Mouse (Mus musculus): ENCODE results near the gene AC109138.7. TPM values are rescaled to one million over a fixed set of nuclear protein-coding genes. Genes with fewer than 3 reads are reported as not detected.
"Not testable (repeated sequence)": the region's sequence is repeated elsewhere in the genome, so short reads cannot be mapped to it uniquely, and the experiment has no call there.

AC109138.7 gene
- total RNA-seq, 1 experiment from 2014 or later, result not detected

- peak; percentile 76 for ATAC-seq (replicated peaks; ENCODE audit: insufficient number of reproducible peaks, low FRiP score, low TSS enrichment, poor library complexity, severe bottlenecking)
Measured at GRCm38 (mm10) chr19:4231253-4232185, 17.4 kb downstream of the AC109138.7 start, which contains the start of gene Pold4. Gene Pold4, plus strand, starts transcription at chr19:4231899.

GRCm38 (mm10) chr19:4232186-4232572 is 18.0 kb downstream of the AC109138.7 start:
- peak; percentile 26 for ATAC-seq (replicated peaks; ENCODE audit: insufficient number of reproducible peaks, low FRiP score, low TSS enrichment, poor library complexity, severe bottlenecking)

DNA sequence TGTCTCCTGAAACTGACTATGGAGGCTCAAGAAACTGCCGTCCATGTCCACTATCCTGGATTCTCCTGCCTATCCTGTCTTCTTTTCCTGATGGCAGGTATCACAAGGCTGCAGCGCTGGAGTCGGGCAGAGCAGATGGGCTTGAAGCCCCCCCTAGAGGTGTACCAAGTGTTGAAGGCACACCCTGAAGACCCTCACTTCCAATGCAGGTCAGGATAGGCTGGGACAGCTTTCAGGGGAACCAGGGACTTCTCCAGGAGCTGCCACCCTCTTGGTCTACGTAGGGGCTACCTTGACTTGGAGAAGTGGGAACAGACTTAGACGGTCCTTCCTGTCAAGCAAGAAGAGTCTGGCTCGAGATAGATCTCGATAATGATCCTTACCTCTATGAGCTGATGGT is 18.5 kb downstream of the AC109138.7 start:
- no peak for ATAC-seq (replicated peaks; ENCODE audit: insufficient number of reproducible peaks, low FRiP score, low TSS enrichment, poor library complexity, severe bottlenecking)

DNA sequence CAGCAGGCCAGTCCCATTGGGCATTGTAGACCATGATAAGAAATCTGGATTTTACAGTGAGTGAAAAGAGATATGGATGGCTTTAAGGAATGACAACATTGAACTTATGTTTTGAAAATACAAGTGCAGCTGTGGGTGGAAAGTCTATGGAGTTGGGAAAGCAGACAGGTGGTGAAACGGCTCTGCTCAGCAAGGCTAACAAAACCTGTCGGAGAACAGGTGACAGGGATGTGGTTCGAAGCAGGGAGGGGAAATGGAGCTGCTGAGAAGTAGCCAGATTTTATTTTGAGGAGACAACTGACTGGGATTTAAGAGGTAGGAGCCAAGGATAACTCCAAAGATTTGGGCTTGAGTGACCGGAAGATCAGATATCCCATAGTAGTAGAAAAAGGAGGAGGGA is 20.4 kb downstream of the AC109138.7 start:
- ATAC-seq (replicated peaks; ENCODE audit: insufficient number of reproducible peaks, low FRiP score, low TSS enrichment, poor library complexity, severe bottlenecking), result no peak

GRCm38 (mm10) chr19:4240247-4240668 is 26.1 kb downstream of the AC109138.7 start:
- no peak for ATAC-seq (replicated peaks; ENCODE audit: insufficient number of reproducible peaks, low FRiP score, low TSS enrichment, poor library complexity, severe bottlenecking)

DNA sequence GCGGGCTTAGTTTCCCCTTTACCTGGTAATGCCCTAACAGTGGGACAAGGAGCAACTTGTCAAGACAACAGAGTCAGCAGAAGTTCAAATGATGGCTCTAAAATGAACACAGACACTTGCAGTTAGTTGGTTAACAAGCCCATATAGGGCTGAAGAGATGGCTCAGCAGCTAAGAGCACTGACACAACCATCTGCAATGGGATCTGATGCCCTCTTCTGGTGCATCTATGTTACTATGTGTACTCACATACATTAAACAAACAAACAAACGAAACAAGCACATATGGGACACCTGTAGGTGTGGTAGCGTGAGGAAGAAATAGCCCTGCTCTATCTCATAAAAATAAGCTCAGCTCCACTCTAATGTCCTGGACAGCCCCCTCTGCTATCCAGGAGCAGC is 28.3 kb downstream of the AC109138.7 start:
- ATAC-seq (replicated peaks; ENCODE audit: insufficient number of reproducible peaks, low FRiP score, low TSS enrichment, poor library complexity, severe bottlenecking), result no peak

DNA sequence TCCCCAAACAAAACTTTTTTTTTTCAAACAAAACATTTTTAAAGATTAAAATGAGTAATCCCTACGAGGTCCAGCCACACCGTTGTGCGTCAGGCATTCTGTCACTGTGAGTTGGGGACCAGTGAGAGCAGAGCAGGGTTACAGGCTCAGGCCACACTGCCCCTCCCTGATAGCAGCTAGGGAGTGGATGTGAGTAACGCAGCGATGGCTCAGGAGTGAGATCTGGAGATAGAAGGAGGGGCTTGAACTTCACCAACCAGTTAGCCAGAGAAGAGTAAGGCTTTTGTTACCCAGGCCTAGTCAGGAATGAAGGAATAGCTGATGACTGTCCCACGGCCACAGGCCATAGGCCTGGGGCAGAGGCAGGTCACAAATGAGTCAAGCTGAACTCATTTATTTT is 30.6 kb downstream of the AC109138.7 start:
- ATAC-seq (replicated peaks; ENCODE audit: insufficient number of reproducible peaks, low FRiP score, low TSS enrichment, poor library complexity, severe bottlenecking), result no peak

DNA sequence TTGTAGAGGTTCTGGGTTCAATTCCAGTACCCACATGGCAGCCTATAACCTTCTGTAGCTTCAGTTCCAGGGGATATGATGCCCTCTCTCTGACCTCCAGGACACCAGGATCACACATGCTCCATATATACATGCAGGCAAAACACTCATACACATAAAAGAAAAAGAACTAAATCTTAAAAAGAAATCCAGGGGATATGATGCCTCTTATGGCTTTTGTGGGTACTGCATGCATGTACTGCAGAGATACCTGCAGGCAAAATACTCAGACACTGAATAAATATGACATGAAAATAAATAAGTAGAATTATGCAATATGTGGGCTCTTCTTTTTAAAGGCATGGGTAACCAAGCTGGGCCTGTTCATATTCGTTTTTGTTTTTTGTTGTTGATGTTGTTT is 32.9 kb downstream of the AC109138.7 start:
- no peak for ATAC-seq (replicated peaks; ENCODE audit: insufficient number of reproducible peaks, low FRiP score, low TSS enrichment, poor library complexity, severe bottlenecking)

DNA sequence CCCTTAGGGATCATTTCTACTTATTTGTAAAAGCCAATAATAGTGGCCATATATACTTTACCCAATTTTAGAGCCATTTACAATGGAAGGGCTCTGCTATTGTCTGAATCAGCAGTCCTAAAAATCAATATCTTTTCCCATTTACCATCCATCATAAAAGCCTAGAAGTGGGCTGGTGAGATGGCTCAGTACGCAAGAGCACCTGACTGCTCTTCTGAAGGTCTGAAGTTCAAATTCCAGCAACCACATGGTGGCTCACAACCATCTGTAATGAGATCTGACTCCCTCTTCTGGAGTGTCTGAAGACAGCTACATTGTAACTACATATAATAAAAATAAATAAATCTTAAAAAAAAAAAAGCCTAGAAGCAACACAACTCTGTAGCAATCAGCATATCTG is 34.5 kb downstream of the AC109138.7 start:
- ATAC-seq (replicated peaks; ENCODE audit: insufficient number of reproducible peaks, low FRiP score, low TSS enrichment, poor library complexity, severe bottlenecking), result not testable (repeated sequence)

GRCm38 (mm10) chr19:4254230-4254629 is 40.1 kb downstream of the AC109138.7 start:
- no peak for ATAC-seq (replicated peaks; ENCODE audit: insufficient number of reproducible peaks, low FRiP score, low TSS enrichment, poor library complexity, severe bottlenecking)

DNA sequence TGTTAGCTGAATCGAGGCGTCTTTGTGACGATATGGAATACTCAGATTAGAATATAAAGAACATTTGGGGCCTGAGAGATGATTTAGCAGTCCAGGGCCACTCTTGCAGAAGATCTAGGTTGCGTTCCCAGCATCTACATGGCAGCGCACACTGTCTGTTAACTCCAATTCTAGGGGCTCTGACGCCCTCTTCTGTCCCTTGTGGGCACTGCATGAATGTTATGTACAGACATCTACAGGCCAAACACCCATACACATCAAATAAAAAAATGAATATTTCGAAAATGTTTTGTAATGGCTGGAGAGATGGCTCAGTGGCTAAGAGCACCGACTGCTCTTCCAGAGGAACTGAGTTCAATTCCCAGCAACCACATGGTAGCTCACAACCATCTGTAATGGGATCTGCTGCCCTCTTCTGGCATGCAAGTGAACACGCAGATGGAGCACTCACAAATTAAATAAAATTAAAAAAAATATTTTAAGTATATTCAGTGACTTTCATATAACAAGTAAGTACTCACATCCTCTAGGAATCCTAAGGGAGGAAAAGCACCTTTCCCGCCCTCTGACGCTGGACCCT is 41.5 kb downstream of the AC109138.7 start:
- ATAC-seq (replicated peaks; ENCODE audit: insufficient number of reproducible peaks, low FRiP score, low TSS enrichment, poor library complexity, severe bottlenecking), result no peak

GRCm38 (mm10) chr19:4257216-4257896 is 43.2 kb downstream of the AC109138.7 start:
- peak; percentile 96 for ATAC-seq (replicated peaks; ENCODE audit: insufficient number of reproducible peaks, low FRiP score, low TSS enrichment, poor library complexity, severe bottlenecking)

GRCm38 (mm10) chr19:4257897-4258252 is 43.7 kb downstream of the AC109138.7 start:
- ATAC-seq (replicated peaks; ENCODE audit: insufficient number of reproducible peaks, low FRiP score, low TSS enrichment, poor library complexity, severe bottlenecking), result no peak

DNA sequence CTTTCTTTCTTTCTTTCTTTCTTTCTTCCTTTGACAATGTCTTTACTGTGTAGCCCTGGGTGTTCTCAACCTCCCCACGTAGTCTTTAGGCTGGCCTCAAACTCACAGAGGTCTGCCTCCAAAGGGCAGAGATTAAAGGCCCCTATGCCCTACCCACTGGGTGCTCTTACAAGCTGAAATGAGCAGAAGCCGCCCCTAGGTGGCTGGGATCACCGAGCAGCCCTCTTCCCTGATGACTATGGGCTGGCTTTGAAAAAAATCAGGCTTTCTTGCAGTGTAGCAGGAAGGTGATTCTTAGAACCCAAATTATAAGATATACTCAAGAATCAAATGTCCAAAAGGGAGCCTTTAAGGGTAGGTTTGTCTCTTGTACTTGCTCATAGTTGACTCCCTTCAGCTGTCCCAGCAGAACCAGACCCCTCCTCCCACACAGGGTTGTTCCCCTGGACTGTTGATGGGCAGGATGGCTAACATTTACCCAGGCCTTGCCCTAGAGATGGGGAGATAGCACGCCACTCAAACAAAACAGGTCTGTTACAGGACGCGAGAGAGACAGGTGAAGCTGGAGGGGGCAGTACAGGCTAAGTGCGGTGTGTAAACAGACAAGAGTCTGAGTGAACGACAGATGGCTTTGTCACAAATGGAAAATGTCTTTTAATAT is 47.0 kb downstream of the AC109138.7 start:
- ATAC-seq (replicated peaks; ENCODE audit: insufficient number of reproducible peaks, low FRiP score, low TSS enrichment, poor library complexity, severe bottlenecking), result no peak

- no peak for ATAC-seq (replicated peaks; ENCODE audit: insufficient number of reproducible peaks, low FRiP score, low TSS enrichment, poor library complexity, severe bottlenecking)
Measured at GRCm38 (mm10) chr19:4262756-4263155, 48.6 kb downstream of the AC109138.7 start.

GRCm38 (mm10) chr19:4263702-4264101 is 49.5 kb downstream of the AC109138.7 start:
- no peak for ATAC-seq (replicated peaks; ENCODE audit: insufficient number of reproducible peaks, low FRiP score, low TSS enrichment, poor library complexity, severe bottlenecking)

GRCm38 (mm10) chr19:4264171-4264780 is 50.1 kb downstream of the AC109138.7 start:
- no peak for ATAC-seq (replicated peaks; ENCODE audit: insufficient number of reproducible peaks, low FRiP score, low TSS enrichment, poor library complexity, severe bottlenecking)

DNA sequence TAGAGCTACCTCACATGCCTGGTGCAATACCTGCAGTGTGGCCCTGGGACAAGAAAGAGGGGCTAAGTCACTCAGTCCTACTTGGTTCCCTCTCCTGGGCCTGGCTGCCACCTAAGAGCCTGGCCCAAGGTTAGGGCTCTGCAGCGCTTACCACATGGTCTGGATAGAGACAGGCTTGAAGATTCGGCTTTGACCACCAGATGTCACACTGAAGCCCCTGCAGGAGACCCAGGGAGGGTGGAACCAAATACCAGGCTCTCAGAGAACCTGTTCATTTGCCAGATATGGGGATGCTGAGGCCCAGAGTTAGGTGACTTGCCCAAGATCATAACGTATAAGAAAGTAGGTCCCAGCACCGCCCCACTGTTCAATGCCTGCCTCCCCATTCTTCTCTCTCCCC is 51.8 kb downstream of the AC109138.7 start:
- no peak for ATAC-seq (replicated peaks; ENCODE audit: insufficient number of reproducible peaks, low FRiP score, low TSS enrichment, poor library complexity, severe bottlenecking)
